Mouse (Mus musculus) hindbrain, embryonic 11.5 days (tissue): ENCODE results near the gene Actr1a. TPM values are rescaled to one million over a fixed set of nuclear protein-coding genes. Genes with fewer than 3 reads are reported as not detected.

Experiments used
- ATAC-seq: fragments of 200-750 bp; cut with Nextera tagmentation; 2 replicates; pipeline ENCODE4 v1.8.0; 2017; ENCODE audit warnings: mild to moderate bottlenecking, moderate TSS enrichment, moderate library complexity; ENCODE audit not compliant: low FRiP score
- DNase-seq: peaks from one replicate; pipeline ENCODE4 v3.0.0-alpha.2; 2015; ENCODE audit warnings: low spot score
- H3K27ac ChIP-seq: fragments of 300-500 bp; sonication (generic); 2 replicates; pipeline ENCODE4 v1.5.1; 2014; ENCODE audit warnings: mild to moderate bottlenecking, low read depth, low read length
- H3K27me3 ChIP-seq: fragments of 300-500 bp; sonication (generic); 2 replicates; pipeline ENCODE4 v1.6.1; 2014; ENCODE audit warnings: mild to moderate bottlenecking, low read length, moderate library complexity, mixed read lengths; ENCODE audit not compliant: control insufficient read depth, insufficient read depth
- H3K36me3 ChIP-seq: fragments of 300-500 bp; sonication (generic); 2 replicates; pipeline ENCODE4 v1.6.1; 2014; ENCODE audit warnings: mild to moderate bottlenecking, low read length, moderate library complexity, mixed read lengths; ENCODE audit not compliant: control insufficient read depth, insufficient read depth
- H3K4me1 ChIP-seq: fragments of 300-500 bp; sonication (generic); replicated peaks from 2 replicates; pipeline ENCODE4 v1.6.1; 2014; ENCODE audit warnings: low read length, mixed read lengths; ENCODE audit not compliant: control insufficient read depth, insufficient read depth
- H3K4me2 ChIP-seq: fragments of 300-500 bp; sonication (generic); replicated peaks from 2 replicates; pipeline ENCODE4 v1.6.1; 2014; ENCODE audit warnings: mild to moderate bottlenecking, low read depth, low read length
- H3K4me3 ChIP-seq: fragments of 300-500 bp; sonication (generic); 2 replicates; pipeline ENCODE4 v1.5.1; 2014; ENCODE audit warnings: low read depth, low read length
- H3K9ac ChIP-seq: fragments of 300-500 bp; sonication (generic); 2 replicates; pipeline ENCODE4 v1.6.1; 2014; ENCODE audit warnings: low read depth, low read length
- H3K9me3 ChIP-seq: fragments of 300-500 bp; sonication (generic); 2 replicates; pipeline ENCODE4 v1.6.1; 2016; ENCODE audit warnings: low read length; ENCODE audit not compliant: control insufficient read depth
- WGBS: fragments of 180-500 bp; shearing (Covaris S2); extraction: QIAGEN DNeasy Blood & Tissue Kit; methylation state at CpG from one replicate; pipeline ENCODE4 v1.1.7; 2014; 5-methylcytosine and 5-hydroxymethylcytosine counted together
- microRNA counts: library from miRNA; unstranded; fragments of <30 nt; microRNA quantifications from one replicate; lab custom pipeline; 2015
- polyA plus RNA-seq: library from polyadenylated mRNA; unstranded; fragments of >200 nt; fragmentation: Nextera tagmentation; extraction: Ambion mirVana; gene quantifications from 2 replicates; pipeline ENCODE4 v1.2.1, GENCODE M21; 2014

Actr1a gene
- polyA plus RNA-seq, 1 experiment from 2014 or later: 223 TPM

GRCm38 (mm10) chr19:46329031-46329641 lies 66.4 kb downstream of the Actr1a start:
- DNase-seq (peak; percentile 50), ATAC-seq (no peak)
- Histone ChIP-seq H3K27ac (peak overlapping the region; percentile 95), H3K36me3 (peaks cover 5% of the 10 kb centered on the region; the same call in 1 of the 2 replicates), H3K4me3 (peak overlapping the region; percentile 71), H3K4me1 (peaks cover 15% of the 10 kb centered on the region), H3K9me3 (no peaks in the 10 kb centered on the region), H3K9ac (peak overlapping the region; percentile 76), H3K4me2 (peak overlapping the region; percentile 100), H3K27me3 (peaks cover 14% of the 10 kb centered on the region)
- 2% methylated on average over 50 of the region's 54 CpGs for WGBS

DNA sequence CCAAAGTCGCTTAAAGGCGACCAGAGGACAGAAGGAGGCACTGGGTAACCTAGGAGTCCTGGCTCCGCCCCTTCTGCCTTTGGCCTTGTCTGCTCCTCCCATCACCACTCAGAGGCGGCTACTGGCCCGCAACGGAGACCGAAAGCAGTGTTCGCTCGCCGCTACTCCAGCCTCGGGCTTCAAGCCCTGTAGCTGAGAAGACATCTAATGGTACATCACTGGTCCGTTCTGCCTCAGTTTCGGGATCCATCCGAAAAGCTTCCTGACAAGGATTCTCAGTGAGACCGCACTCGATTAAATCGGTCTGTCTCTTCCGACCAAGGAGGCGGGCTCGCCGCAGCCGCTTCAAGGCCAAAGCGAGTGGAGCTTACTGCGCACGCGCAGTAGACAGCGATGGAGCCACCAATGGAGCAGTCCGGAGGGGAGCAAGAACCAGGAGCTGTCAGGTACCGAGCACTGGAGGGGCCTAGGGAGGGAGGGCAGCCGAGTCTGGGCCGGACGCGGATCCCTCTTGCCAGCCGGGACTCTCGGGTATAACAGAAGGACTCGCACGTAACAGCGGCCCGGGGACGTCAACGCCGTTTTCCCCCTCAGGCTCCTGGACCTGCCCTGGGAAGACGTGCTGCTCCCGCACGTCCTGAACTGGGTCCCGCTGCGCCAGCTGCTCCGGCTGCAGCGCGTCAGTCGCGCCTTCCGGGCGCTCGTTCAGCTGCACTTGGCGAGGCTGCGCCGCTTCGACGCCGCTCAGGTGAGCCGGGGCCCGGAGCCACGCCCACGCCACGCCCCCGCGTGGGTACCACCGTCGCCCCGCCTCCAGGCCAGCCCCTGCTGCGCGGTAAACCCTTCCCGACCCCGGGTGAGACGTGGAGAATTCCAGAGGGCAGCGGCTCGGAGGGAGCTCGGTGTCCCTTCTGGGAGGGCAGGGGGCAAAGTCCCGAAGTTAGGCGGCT lies 67.2 kb downstream of the Actr1a start, which contains the start of gene Fbxl15:
Fbxl15 (plus strand) TSS at position 104 of the 950 bp plus-strand sequence.
- Histone ChIP-seq H3K36me3 (peaks cover 5% of the 10 kb centered on the region; the same call in 1 of the 2 replicates), H3K4me3 (peak within 1 kb of the TSS; percentile 71), H3K27me3 (peaks cover 19% of the 10 kb centered on the region), H3K9ac (peak within 1 kb of the TSS; percentile 76), H3K4me2 (peak within 1 kb of the TSS; percentile 100), H3K4me1 (peaks cover 15% of the 10 kb centered on the region), H3K9me3 (no peaks in the 10 kb centered on the region), H3K27ac (peak within 1 kb of the TSS; percentile 95)
- under 1% methylated on average over 81 of the region's 81 CpGs for WGBS
- ATAC-seq: peak; percentile 90
- peak; percentile 97 for DNase-seq

DNA sequence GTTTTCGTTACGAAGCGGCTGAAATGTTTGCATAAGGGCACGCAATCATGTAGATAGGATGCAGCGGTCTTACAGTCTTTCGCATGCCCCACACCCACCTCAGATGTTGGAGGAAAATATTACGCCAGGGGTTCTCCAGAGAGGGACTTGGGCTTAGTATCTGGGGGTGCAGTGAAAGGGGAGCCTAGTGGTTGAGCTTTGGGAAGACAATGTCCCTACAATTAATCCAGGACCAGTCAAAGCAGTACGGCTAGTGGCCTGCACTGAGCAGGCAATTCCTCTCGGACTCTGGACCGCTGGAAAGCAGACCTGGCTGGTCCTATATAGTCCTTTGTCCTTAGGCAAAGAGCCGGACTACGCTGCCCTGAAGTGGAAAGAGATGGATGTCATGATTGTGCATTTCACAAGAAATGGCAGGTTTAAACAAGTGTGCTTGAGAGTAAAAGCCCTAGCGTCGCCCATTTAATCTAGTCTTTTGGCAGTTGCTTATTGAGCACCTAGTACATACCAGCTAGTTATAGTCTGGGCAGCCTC lies 68.0 kb downstream of the Actr1a start:
- WGBS: 33% methylated on average over 14 of the region's 14 CpGs
- Histone ChIP-seq H3K36me3 (peaks cover 5% of the 10 kb centered on the region; the same call in 1 of the 2 replicates), H3K4me3 (peak overlapping the region; percentile 71), H3K4me1 (peaks cover 15% of the 10 kb centered on the region), H3K27ac (peak overlapping the region; percentile 95), H3K4me2 (peak overlapping the region; percentile 100), H3K9me3 (no peaks in the 10 kb centered on the region), H3K27me3 (peaks cover 25% of the 10 kb centered on the region), H3K9ac (peak overlapping the region; percentile 76)
- ATAC-seq: peak; percentile 5; the same call in 1 of the 2 replicates
- no peak for DNase-seq

MicroRNAs within 50 kb of the gene (microRNA counts, 519-probe panel; counts per million panel counts)
- microRNA mmu-miR-146b (lab: Ali Mortazavi, UCI): not detected

Other genes with a start within 250 kb of the Actr1a start
- gene Pitx3, start 247.4 kb downstream of the Actr1a start, polyA plus RNA-seq: 0.65 and 0.88 TPM in 2 replicates
- gene Gbf1, start 243.2 kb downstream of the Actr1a start, polyA plus RNA-seq: 43.8 and 63.0 TPM in 2 replicates
- 2.7 and 4.6 TPM in 2 replicates for gene Nfkb2, start 91.4 kb downstream of the Actr1a start, polyA plus RNA-seq
- 10.0 and 11.9 TPM in 2 replicates for gene Psd, start 68.6 kb downstream of the Actr1a start, polyA plus RNA-seq
- 26.3 and 27.1 TPM in 2 replicates for gene Fbxl15, start 67.6 kb downstream of the Actr1a start, polyA plus RNA-seq
- gene Cuedc2, start 57.0 kb downstream of the Actr1a start, polyA plus RNA-seq: 252 and 260 TPM in 2 replicates
- 4.4 and 6.9 TPM in 2 replicates for gene Mfsd13a, start 54.6 kb downstream of the Actr1a start, polyA plus RNA-seq
- gene 2310034G01Rik, start 45.4 kb downstream of the Actr1a start, polyA plus RNA-seq: 1.7 TPM in 2 replicates
- gene Sufu, start 1.1 kb upstream of the Actr1a start, polyA plus RNA-seq: 31.9 and 33.2 TPM in 2 replicates
- 28.4 and 30.6 TPM in 2 replicates for gene Trim8, start 106.0 kb upstream of the Actr1a start, polyA plus RNA-seq
- 145 and 160 TPM in 2 replicates for gene Arl3, start 177.4 kb upstream of the Actr1a start, polyA plus RNA-seq
- 9.3 and 11.1 TPM in 2 replicates for gene Sfxn2, start 177.6 kb upstream of the Actr1a start, polyA plus RNA-seq
- gene Wbp1l, start 203.3 kb upstream of the Actr1a start, polyA plus RNA-seq: 31.5 and 33.4 TPM in 2 replicates